Mouse (Mus musculus) hindbrain, embryonic 15.5 days (tissue): ENCODE measurements around the gene Hist1h2bj. TPM values are rescaled to one million over a fixed set of nuclear protein-coding genes. Genes with fewer than 3 reads are reported as not detected.
A peak's percentile ranks its signal among the peaks of the same experiment; 100 is the strongest.

ENCODE experiments used
- ATAC-seq: fragments of 200-750 bp; cut with Nextera tagmentation; 2 replicates; pipeline ENCODE4 v1.8.0; 2017; ENCODE audit warnings: low read depth, moderate number of reproducible peaks, moderate TSS enrichment; ENCODE audit not compliant: low FRiP score
- H3K27ac ChIP-seq: fragments of 300-500 bp; sonication (generic); replicated peaks from 2 replicates; pipeline ENCODE4 v1.5.1; 2015; ENCODE audit warnings: mild to moderate bottlenecking, inconsistent platforms
- H3K27me3 ChIP-seq: fragments of 300-500 bp; sonication (generic); 2 replicates; pipeline ENCODE4 v1.6.1; 2015; ENCODE audit warnings: control low read depth, inconsistent platforms
- H3K36me3 ChIP-seq: fragments of 300-500 bp; sonication (generic); 2 replicates; pipeline ENCODE4 v1.6.1; 2015; ENCODE audit warnings: control low read depth, inconsistent platforms
- H3K4me1 ChIP-seq: fragments of 300-500 bp; sonication (generic); replicated peaks from 2 replicates; pipeline ENCODE4 v1.6.1; 2015; ENCODE audit warnings: control low read depth, inconsistent platforms
- H3K4me2 ChIP-seq: fragments of 300-500 bp; sonication (generic); 2 replicates; pipeline ENCODE4 v1.6.1; 2015; ENCODE audit warnings: moderate library complexity, mild to moderate bottlenecking, inconsistent platforms
- H3K4me3 ChIP-seq: fragments of 300-500 bp; sonication (generic); 2 replicates; pipeline ENCODE4 v1.5.1; 2015; ENCODE audit warnings: mild to moderate bottlenecking, inconsistent platforms
- H3K9ac ChIP-seq: fragments of 300-500 bp; sonication (generic); 2 replicates; pipeline ENCODE4 v1.6.1; 2015; ENCODE audit warnings: inconsistent platforms
- H3K9me3 ChIP-seq: fragments of 300-500 bp; sonication (generic); 2 replicates; pipeline ENCODE4 v1.6.1; 2016; ENCODE audit warnings: control low read depth, inconsistent platforms
- WGBS: fragments of 180-500 bp; shearing (Covaris S2); methylation state at CpG from one replicate; pipeline ENCODE4 v1.1.7; 2015; 5-methylcytosine and 5-hydroxymethylcytosine counted together
- polyA plus RNA-seq: library from polyadenylated mRNA; unstranded; fragments of >200 nt; fragmentation: Nextera tagmentation; extraction: Ambion mirVana; gene quantifications from 2 replicates; pipeline ENCODE4 v1.2.1, GENCODE M21; 2015

The Hist1h2bj gene
- polyA plus RNA-seq, 1 experiment from 2014 or later, result 2.3 TPM

- WGBS, result 61% methylated on average over 2 of the region's 2 CpGs
- H3K4me3 ChIP-seq, result no peak overlapping the region
- no peak overlapping the region for H3K9ac ChIP-seq
- peaks cover 12% of the 10 kb centered on the region for H3K4me1 ChIP-seq
- ATAC-seq, result no peak
- no peaks in the 10 kb centered on the region for H3K9me3 ChIP-seq
- H3K27me3 ChIP-seq, result peaks cover 94% of the 10 kb centered on the region
- no peak overlapping the region for H3K4me2 ChIP-seq
- no peaks in the 10 kb centered on the region for H3K36me3 ChIP-seq
- no peak overlapping the region for H3K27ac ChIP-seq
These were observed 41.7 kb upstream of the Hist1h2bj start for GRCm38 (mm10) chr13:22001346-22001745.

- Histone ChIP-seq H3K9me3 (no peaks in the 10 kb centered on the region), H3K4me2 (no peak overlapping the region), H3K4me1 (peaks cover 15% of the 10 kb centered on the region), H3K4me3 (no peak overlapping the region), H3K36me3 (no peaks in the 10 kb centered on the region), H3K27ac (no peak overlapping the region), H3K9ac (no peak overlapping the region), H3K27me3 (peaks cover 94% of the 10 kb centered on the region)
- WGBS, result 38% methylated on average over 5 of the region's 5 CpGs
- no peak for ATAC-seq
These were observed 41.2 kb upstream of the Hist1h2bj start for GRCm38 (mm10) chr13:22001823-22002222.

- H3K27ac ChIP-seq, result no peak overlapping the region
- under 1% methylated on average over 45 of the region's 45 CpGs for WGBS
- H3K27me3 ChIP-seq, result peaks cover 96% of the 10 kb centered on the region
- H3K9ac ChIP-seq, result 0 out of 2 replicates have a peak overlapping the region, but pooled peaks have one; percentile 6
- no peaks in the 10 kb centered on the region for H3K9me3 ChIP-seq
- H3K36me3 ChIP-seq, result no peaks in the 10 kb centered on the region
- peak overlapping the region; percentile 85 for H3K4me2 ChIP-seq
- H3K4me1 ChIP-seq, result peaks cover 16% of the 10 kb centered on the region
- peak; percentile 68; the same call in 1 of the 2 replicates for ATAC-seq
- H3K4me3 ChIP-seq, result peak overlapping the region; percentile 45
These were observed 37.2 kb upstream of the Hist1h2bj start for GRCm38 (mm10) chr13:22005605-22006333.

- Histone ChIP-seq H3K27ac (no peak overlapping the region), H3K9ac (0 out of 2 replicates have a peak overlapping the region, but pooled peaks have one; percentile 6), H3K4me3 (peak overlapping the region; percentile 45), H3K4me1 (peaks cover 16% of the 10 kb centered on the region), H3K4me2 (peak overlapping the region; percentile 85), H3K9me3 (no peaks in the 10 kb centered on the region), H3K36me3 (no peaks in the 10 kb centered on the region), H3K27me3 (peaks cover 93% of the 10 kb centered on the region)
- peak; percentile 72; the same call in 1 of the 2 replicates for ATAC-seq
- under 1% methylated on average over 38 of the region's 38 CpGs for WGBS
These were observed 36.5 kb upstream of the Hist1h2bj start for GRCm38 (mm10) chr13:22006334-22007120.

GRCm38 (mm10) chr13:22007121-22007510, 35.9 kb upstream of the Hist1h2bj start:
- 3% methylated on average over 18 of the region's 18 CpGs for WGBS
- peaks cover 16% of the 10 kb centered on the region for H3K4me1 ChIP-seq
- H3K36me3 ChIP-seq, result no peaks in the 10 kb centered on the region
- H3K27me3 ChIP-seq, result peaks cover 92% of the 10 kb centered on the region
- no peak overlapping the region for H3K27ac ChIP-seq
- peak; percentile 17; the same call in 1 of the 2 replicates for ATAC-seq
- H3K9me3 ChIP-seq, result no peaks in the 10 kb centered on the region
- H3K9ac ChIP-seq, result no peak overlapping the region
- H3K4me3 ChIP-seq, result peak overlapping the region; percentile 45
- peak overlapping the region; percentile 85 for H3K4me2 ChIP-seq

GRCm38 (mm10) chr13:22007872-22008271, 35.1 kb upstream of the Hist1h2bj start:
- H3K36me3 ChIP-seq, result no peaks in the 10 kb centered on the region
- no peak overlapping the region for H3K27ac ChIP-seq
- H3K4me1 ChIP-seq, result peaks cover 16% of the 10 kb centered on the region
- no peak overlapping the region for H3K4me3 ChIP-seq
- no peak overlapping the region for H3K9ac ChIP-seq
- 51% methylated on average over 7 of the region's 7 CpGs for WGBS
- peaks cover 92% of the 10 kb centered on the region for H3K27me3 ChIP-seq
- ATAC-seq, result no peak
- H3K9me3 ChIP-seq, result no peaks in the 10 kb centered on the region
- H3K4me2 ChIP-seq, result no peak overlapping the region

GRCm38 (mm10) chr13:22008707-22009106, 34.3 kb upstream of the Hist1h2bj start:
- WGBS, result 78% methylated on average over 3 of the region's 3 CpGs
- H3K4me2 ChIP-seq, result no peak overlapping the region
- no peak overlapping the region for H3K9ac ChIP-seq
- H3K4me1 ChIP-seq, result peaks cover 16% of the 10 kb centered on the region
- no peak overlapping the region for H3K27ac ChIP-seq
- ATAC-seq, result no peak
- H3K9me3 ChIP-seq, result no peaks in the 10 kb centered on the region
- H3K36me3 ChIP-seq, result no peaks in the 10 kb centered on the region
- H3K4me3 ChIP-seq, result no peak overlapping the region
- peaks cover 89% of the 10 kb centered on the region for H3K27me3 ChIP-seq

- Histone ChIP-seq H3K9ac (no peak within 1 kb of the TSS), H3K4me2 (no peak within 1 kb of the TSS), H3K36me3 (no peaks in the 10 kb centered on the region), H3K4me1 (peaks cover 16% of the 10 kb centered on the region), H3K9me3 (no peaks in the 10 kb centered on the region), H3K4me3 (no peak within 1 kb of the TSS), H3K27ac (no peak within 1 kb of the TSS), H3K27me3 (peaks cover 89% of the 10 kb centered on the region)
- 38% methylated on average over 6 of the region's 7 CpGs for whole genome bisulfite sequencing
- no peak for ATAC-seq
These were observed 33.4 kb upstream of the Hist1h2bj start, which contains the start of gene Prss16 for GRCm38 (mm10) chr13:22009642-22010041. Gene Prss16, minus strand, starts transcription at chr13:22009742.

- Histone ChIP-seq H3K4me3 (no peak overlapping the region), H3K27me3 (peaks cover 88% of the 10 kb centered on the region), H3K4me1 (no peaks in the 10 kb centered on the region), H3K27ac (no peak overlapping the region), H3K9ac (no peak overlapping the region), H3K4me2 (no peak overlapping the region), H3K36me3 (no peaks in the 10 kb centered on the region), H3K9me3 (no peaks in the 10 kb centered on the region)
- 17% methylated on average over 13 of the region's 13 CpGs for WGBS
- no peak for ATAC-seq
These were observed 29.3 kb upstream of the Hist1h2bj start for GRCm38 (mm10) chr13:22013716-22014115.

GRCm38 (mm10) chr13:22014411-22014845, 28.6 kb upstream of the Hist1h2bj start:
- H3K4me3 ChIP-seq, result no peak overlapping the region
- 15% methylated on average over 17 of the region's 17 CpGs for WGBS
- no peaks in the 10 kb centered on the region for H3K36me3 ChIP-seq

GRCm38 (mm10) chr13:22015479-22016450, 27.2 kb upstream of the Hist1h2bj start:
- peaks cover 8% of the 10 kb centered on the region; the same call in 1 of the 2 replicates for H3K4me1 ChIP-seq
- 15% methylated on average over 27 of the region's 27 CpGs for WGBS
- H3K4me2 ChIP-seq, result 0 out of 2 replicates have a peak overlapping the region, but pooled peaks have one; percentile 4
- no peak; the same call in 1 of the 2 replicates for ATAC-seq
- H3K9me3 ChIP-seq, result no peaks in the 10 kb centered on the region
- no peak overlapping the region for H3K27ac ChIP-seq
- H3K4me3 ChIP-seq, result 0 out of 2 replicates have a peak overlapping the region, but pooled peaks have one; percentile 10
- H3K27me3 ChIP-seq, result peaks cover 88% of the 10 kb centered on the region
- H3K9ac ChIP-seq, result no peak overlapping the region
- H3K36me3 ChIP-seq, result no peaks in the 10 kb centered on the region

More at GRCm38 (mm10) chr13:22014411-22014845, 28.6 kb upstream of the Hist1h2bj start:
- no peak for ATAC-seq
- Histone ChIP-seq H3K4me2 (0 out of 2 replicates have a peak overlapping the region, but pooled peaks have one; percentile 9), H3K27me3 (peaks cover 88% of the 10 kb centered on the region), H3K27ac (no peak overlapping the region), H3K9me3 (no peaks in the 10 kb centered on the region), H3K4me1 (no peaks in the 10 kb centered on the region), H3K9ac (no peak overlapping the region)
